Mouse (Mus musculus) sigmoid colon, adult 10 weeks (tissue): ENCODE results near the gene Riox1. TPM values are rescaled to one million over a fixed set of nuclear protein-coding genes. Genes with fewer than 3 reads are reported as not detected.

Experiments used
- polyA plus RNA-seq: library from polyadenylated mRNA; stranded (reverse); fragments of 350-450 nt; fragmentation: Illumina TruSeq; extraction: RNeasy Lipid Tissue Mini Kit (QIAGEN cat#74804); gene quantifications from one replicate; pipeline ENCODE4 v1.2.3, GENCODE M21; 2014; ENCODE audit warnings: low read depth, low replicate concordance

Riox1 gene
- polyA plus RNA-seq: 1.7 TPM

DNA sequence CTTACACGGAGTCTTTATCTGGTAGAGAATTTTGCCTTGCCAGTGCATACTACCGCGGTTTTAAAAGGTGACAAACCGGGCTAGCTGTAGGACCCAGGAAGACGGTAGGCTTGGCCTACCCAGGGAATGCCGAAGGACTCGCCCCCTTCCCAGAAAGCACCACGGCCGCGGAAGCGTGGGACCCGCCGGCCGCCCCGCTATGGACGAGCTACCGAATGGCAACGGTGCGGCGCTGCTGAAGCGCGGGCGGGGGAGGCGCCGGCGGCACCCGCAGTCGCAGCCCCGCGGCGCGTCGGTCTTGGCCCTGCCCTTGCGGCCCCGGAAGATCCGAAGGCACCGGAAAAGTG, at the start of gene Riox1:
Riox1 (plus strand) TSS at position 116 of the 347 bp plus-strand sequence.

GRCm38 (mm10) chr12:83921535-83922381, 28.6 kb upstream of the Riox1 start, which contains the start of gene Numb:
TSS of gene Numb (minus strand) at chr12:83921934.

GRCm38 (mm10) chr12:83984752-83985151, 34.3 kb downstream of the Riox1 start, which contains the start of gene Heatr4:
TSS of gene Heatr4 (minus strand) at chr12:83984852.

GRCm38 (mm10) chr12:83987583-83988441, 37.4 kb downstream of the Riox1 start, which contains the start of gene Acot2:
TSS of gene Acot2 (plus strand) at chr12:83987861.

Other genes with a start within 250 kb of the Riox1 start
- gene Papln, start 187.0 kb upstream of the Riox1 start, polyA plus RNA-seq: 0.19 TPM
- gene Numb, start 28.7 kb upstream of the Riox1 start, polyA plus RNA-seq: 35.4 TPM
- not detected for gene Heatr4, start 34.2 kb downstream of the Riox1 start, polyA plus RNA-seq
- gene Acot2, start 37.3 kb downstream of the Riox1 start, polyA plus RNA-seq: 0.82 TPM
- gene Acot1, start 58.9 kb downstream of the Riox1 start, polyA plus RNA-seq: 7.6 TPM
- 10.4 TPM for gene Acot4, start 87.8 kb downstream of the Riox1 start, polyA plus RNA-seq
- not detected for gene Gm49366, start 88.3 kb downstream of the Riox1 start, polyA plus RNA-seq
- gene Acot3, start 101.5 kb downstream of the Riox1 start, polyA plus RNA-seq: not detected
- not detected for gene Acot5, start 118.7 kb downstream of the Riox1 start, polyA plus RNA-seq
- 8.3 TPM for gene Acot6, start 150.0 kb downstream of the Riox1 start, polyA plus RNA-seq
- gene Dnal1, start 163.8 kb downstream of the Riox1 start, polyA plus RNA-seq: 13.6 TPM
- gene Pnma1, start 197.9 kb downstream of the Riox1 start, polyA plus RNA-seq: not detected